8 mouse cellular contexts compared by ENCODE assay signal in the genomic region with DNA sequence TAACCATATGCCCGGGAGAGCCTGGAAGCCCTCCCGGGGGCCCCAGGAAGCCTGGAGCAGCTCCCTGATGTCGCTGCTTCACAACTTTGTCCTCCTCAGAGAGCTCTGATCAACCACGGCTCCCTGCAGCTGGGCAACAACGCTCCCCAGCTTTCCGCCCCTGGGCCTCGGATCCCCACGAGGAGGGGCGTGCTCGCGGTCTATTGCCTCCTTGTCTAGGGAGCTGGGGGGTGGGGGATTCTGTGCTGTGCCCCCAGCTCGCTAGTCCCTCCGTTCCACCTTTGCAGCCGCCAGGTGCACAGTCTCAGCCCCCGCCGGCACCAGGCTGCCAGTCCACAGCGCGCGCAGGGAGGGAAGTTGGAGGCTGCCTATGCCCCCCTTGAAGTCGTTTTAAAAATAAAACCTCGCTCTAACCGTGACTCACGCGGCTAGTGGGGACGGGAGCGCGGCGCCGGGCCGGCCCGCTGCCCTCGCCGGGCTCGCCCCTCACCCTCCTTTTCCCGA. TPM values are rescaled to one million over a fixed set of nuclear protein-coding genes. Genes with fewer than 3 reads are reported as not detected.
DNase-seq lines count a peak whose midpoint lies in the region; ATAC-seq and TF ChIP-seq lines count a peak whose summit lies in the region.

No protein-coding gene starts in this region.

- peak overlapping the region; percentile 74 for H3K9ac ChIP-seq in heart, embryonic 16.5 days (ENCODE audit: low read length)
- H3K9ac ChIP-seq in forebrain, embryonic 13.5 days, result peak overlapping the region; percentile 88
- peak overlapping the region; percentile 62 for H3K9ac ChIP-seq in limb, embryonic 15.5 days
- H3K9ac ChIP-seq in stomach, embryonic 14.5 days (replicated peaks; ENCODE audit: low read depth, low read length), result peak overlapping the region; percentile 61

- no peak for TF ChIP-seq POLR2A in bone marrow macrophage, adult 2 months (IDR thresholded peaks at IDR 0.05; ENCODE audit: borderline replicate concordance, low read depth, low read length)

- DNase-seq in heart, adult 8-10 months (ENCODE audit: low spot score), result no peak
- DNase-seq in layer of hippocampus, adult 11-12 months (ENCODE audit: low spot score), result no peak
- no peak for DNase-seq in gastrocnemius, postnatal 4 days (ENCODE audit: low spot score in 2 of 2)

- WGBS in heart, embryonic 16.5 days, result 2% methylated on average over 35 of the region's 35 CpGs
- under 1% methylated on average over 34 of the region's 35 CpGs for WGBS in forebrain, embryonic 13.5 days
- under 1% methylated on average over 35 of the region's 35 CpGs for WGBS in limb, embryonic 15.5 days
- 1% methylated on average over 34 of the region's 35 CpGs for WGBS in stomach, embryonic 14.5 days

- H3K27ac ChIP-seq in heart, embryonic 16.5 days (ENCODE audit: low read length), result no peak overlapping the region
- H3K27ac ChIP-seq in bone marrow macrophage, adult 2 months (ENCODE audit: insufficient read depth, low read depth, low read length), result no peak overlapping the region
- H3K27ac ChIP-seq in forebrain, embryonic 13.5 days, result peak overlapping the region; percentile 48
- H3K27ac ChIP-seq in limb, embryonic 15.5 days, result 0 out of 2 replicates have a peak overlapping the region, but pooled peaks have one; percentile 24
- H3K27ac ChIP-seq in stomach, embryonic 14.5 days (ENCODE audit: low read length), result no peak overlapping the region

- H3K36me3 ChIP-seq in heart, embryonic 16.5 days (ENCODE audit: control insufficient read depth, insufficient read depth), result no peaks in the 10 kb centered on the region
- no peaks in the 10 kb centered on the region for H3K36me3 ChIP-seq in forebrain, embryonic 13.5 days (ENCODE audit: poor library complexity, severe bottlenecking)
- H3K36me3 ChIP-seq in limb, embryonic 15.5 days, result no peaks in the 10 kb centered on the region
- no peaks in the 10 kb centered on the region for H3K36me3 ChIP-seq in stomach, embryonic 14.5 days (ENCODE audit: control insufficient read depth, insufficient read depth, low read length)

- no peak for TF ChIP-seq CTCF in bone marrow macrophage, adult 2 months (IDR thresholded peaks at IDR 0.05; ENCODE audit: low read depth, low read length)

- peak overlapping the region; percentile 71 for H3K4me3 ChIP-seq in heart, embryonic 16.5 days (ENCODE audit: low read length)
- H3K4me3 ChIP-seq in bone marrow macrophage, adult 2 months (ENCODE audit: insufficient read depth, low read length), result peak overlapping the region; percentile 36
- H3K4me3 ChIP-seq in forebrain, embryonic 13.5 days, result peak overlapping the region; percentile 80
- H3K4me3 ChIP-seq in limb, embryonic 15.5 days, result peak overlapping the region; percentile 73
- H3K4me3 ChIP-seq in stomach, embryonic 14.5 days (ENCODE audit: low read depth, low read length), result peak overlapping the region; percentile 64

- H3K9me3 ChIP-seq in heart, embryonic 16.5 days (replicated peaks; ENCODE audit: control insufficient read depth, low read length), result no peaks in the 10 kb centered on the region
- H3K9me3 ChIP-seq in forebrain, embryonic 13.5 days (replicated peaks), result no peaks in the 10 kb centered on the region
- no peaks in the 10 kb centered on the region for H3K9me3 ChIP-seq in limb, embryonic 15.5 days
- no peaks in the 10 kb centered on the region for H3K9me3 ChIP-seq in stomach, embryonic 14.5 days (ENCODE audit: control insufficient read depth, low read depth, low read length)

- H3K4me2 ChIP-seq in heart, embryonic 16.5 days (ENCODE audit: low read depth, low read length), result peak overlapping the region; percentile 100
- H3K4me2 ChIP-seq in forebrain, embryonic 13.5 days, result peak overlapping the region; percentile 98
- H3K4me2 ChIP-seq in limb, embryonic 15.5 days, result peak overlapping the region; percentile 99
- peak overlapping the region; percentile 98 for H3K4me2 ChIP-seq in stomach, embryonic 14.5 days (replicated peaks; ENCODE audit: low read depth, low read length)

- H3K27me3 ChIP-seq in heart, embryonic 16.5 days (ENCODE audit: control insufficient read depth, insufficient read depth, low read length), result peaks cover 31% of the 10 kb centered on the region
- peaks cover 49% of the 10 kb centered on the region for H3K27me3 ChIP-seq in forebrain, embryonic 13.5 days
- H3K27me3 ChIP-seq in limb, embryonic 15.5 days, result peaks cover 42% of the 10 kb centered on the region
- no peaks in the 10 kb centered on the region; the same call in 1 of the 2 replicates for H3K27me3 ChIP-seq in stomach, embryonic 14.5 days (ENCODE audit: control insufficient read depth, insufficient read depth, low read length)

- ATAC-seq in heart, embryonic 16.5 days (replicated peaks; ENCODE audit: extremely low read depth, insufficient read depth, low FRiP score), result peak; percentile 10; the same call in 1 of the 2 replicates
- ATAC-seq in forebrain, embryonic 13.5 days, result 0 out of 2 replicates have a peak, but pooled peaks have one; percentile 1
- ATAC-seq in limb, embryonic 15.5 days (ENCODE audit: insufficient number of reproducible peaks, low FRiP score, low TSS enrichment, low read depth), result no peak
- no peak for ATAC-seq in stomach, embryonic 14.5 days (ENCODE audit: insufficient number of reproducible peaks, insufficient read depth, low FRiP score, low read depth)

- H3K4me1 ChIP-seq in heart, embryonic 16.5 days (ENCODE audit: control insufficient read depth, insufficient read depth, low read length), result peaks cover 21% of the 10 kb centered on the region
- no peaks in the 10 kb centered on the region for H3K4me1 ChIP-seq in bone marrow macrophage, adult 2 months (ENCODE audit: control insufficient read depth, insufficient read depth, low read length)
- peaks cover 51% of the 10 kb centered on the region for H3K4me1 ChIP-seq in forebrain, embryonic 13.5 days
- peaks cover 53% of the 10 kb centered on the region for H3K4me1 ChIP-seq in limb, embryonic 15.5 days
- peaks cover 21% of the 10 kb centered on the region for H3K4me1 ChIP-seq in stomach, embryonic 14.5 days (ENCODE audit: control insufficient read depth, insufficient read depth, low read length)

RNA-seq across cellular contexts. Expression of gene Otub1, which starts 41.2 kb away (rescaled TPM):
- 140 and 141 TPM in 2 replicates for polyA plus RNA-seq in heart, embryonic 16.5 days (2015; fragmentation: Nextera tagmentation; extraction: Ambion mirVana)
- total RNA-seq in heart, adult 8-10 months (2022), result 10 to 100 TPM; 62.2 to 71.6 (median 68.0) TPM
- polyA plus RNA-seq in bone marrow macrophage, adult 2 months (2012; ENCODE audit: insufficient read depth, insufficient read length, missing spikeins), result 88.1 and 91.4 TPM in 2 replicates
- 242 and 249 TPM in 2 replicates for polyA plus RNA-seq in forebrain, embryonic 13.5 days (2015; fragmentation: Nextera tagmentation; extraction: Ambion mirVana)
- 183 and 197 TPM in 2 replicates for polyA plus RNA-seq in limb, embryonic 15.5 days (2015; fragmentation: Nextera tagmentation; extraction: Ambion mirVana)
- polyA plus RNA-seq in stomach, embryonic 14.5 days (2014; fragmentation: Nextera tagmentation; extraction: Ambion mirVana), result 222 and 238 TPM in 2 replicates
- 10 to 100 TPM; 73.9 to 79.3 TPM for total RNA-seq in gastrocnemius, postnatal 4 days (2021)

RNA-seq across cellular contexts. Expression of gene Cox8a, which starts 52.5 kb away (rescaled TPM):
- 1,892 and 2,285 TPM in 2 replicates for polyA plus RNA-seq in heart, embryonic 16.5 days (2015; fragmentation: Nextera tagmentation; extraction: Ambion mirVana)
- total RNA-seq in heart, adult 8-10 months (2022), result 100 to 1,000 TPM; 406 to 459 (median 432) TPM
- 562 and 638 TPM in 2 replicates for polyA plus RNA-seq in bone marrow macrophage, adult 2 months (2012; ENCODE audit: insufficient read depth, insufficient read length, missing spikeins)
- polyA plus RNA-seq in forebrain, embryonic 13.5 days (2015; fragmentation: Nextera tagmentation; extraction: Ambion mirVana), result 673 and 749 TPM in 2 replicates
- 676 and 682 TPM in 2 replicates for polyA plus RNA-seq in limb, embryonic 15.5 days (2015; fragmentation: Nextera tagmentation; extraction: Ambion mirVana)
- polyA plus RNA-seq in stomach, embryonic 14.5 days (2014; fragmentation: Nextera tagmentation; extraction: Ambion mirVana), result 1,044 and 1,144 TPM in 2 replicates
- total RNA-seq in gastrocnemius, postnatal 4 days (2021), result 100 to 1,000 TPM; 437 to 448 TPM

RNA-seq across cellular contexts. Expression of gene Flrt1, which starts 59.3 kb away (rescaled TPM):
- 1.6 and 1.9 TPM in 2 replicates for polyA plus RNA-seq in heart, embryonic 16.5 days (2015; fragmentation: Nextera tagmentation; extraction: Ambion mirVana)
- total RNA-seq in heart, adult 8-10 months (2022), result 1 to 10 TPM in 3 of 4 experiments, under 1 TPM in 1; 0.92 to 2.0 (median 1.4) TPM
- not detected in 2 replicates for polyA plus RNA-seq in bone marrow macrophage, adult 2 months (2012; ENCODE audit: insufficient read depth, insufficient read length, missing spikeins)
- polyA plus RNA-seq in forebrain, embryonic 13.5 days (2015; fragmentation: Nextera tagmentation; extraction: Ambion mirVana), result 10.4 and 11.3 TPM in 2 replicates
- 5.6 and 5.8 TPM in 2 replicates for polyA plus RNA-seq in limb, embryonic 15.5 days (2015; fragmentation: Nextera tagmentation; extraction: Ambion mirVana)
- polyA plus RNA-seq in stomach, embryonic 14.5 days (2014; fragmentation: Nextera tagmentation; extraction: Ambion mirVana), result 7.4 and 9.2 TPM in 2 replicates
- 1 to 10 TPM in 1 of 2 experiments, under 1 TPM in 1; 0.91 to 1.4 TPM for total RNA-seq in gastrocnemius, postnatal 4 days (2021)

Comparison
In these comparisons a context has a peak if more than half of its experiments do, and no peak if none do; other contexts are left out.
1. ATAC-seq: peak in heart, embryonic 16.5 days (single experiment) and forebrain, embryonic 13.5 days (single experiment); none in limb, embryonic 15.5 days (single experiment) and stomach, embryonic 14.5 days (single experiment).
2. H3K27ac ChIP-seq: peak in forebrain, embryonic 13.5 days (single experiment) and limb, embryonic 15.5 days (single experiment); none in heart, embryonic 16.5 days (single experiment), bone marrow macrophage, adult 2 months (single experiment) and stomach, embryonic 14.5 days (single experiment).
3. Peak in every context shown above with its lines, with median percentiles within 50 percentile points of each other: H3K4me2 ChIP-seq, H3K4me3 ChIP-seq and H3K9ac ChIP-seq.